Mouse (Mus musculus): ENCODE results near the gene Asb8.

The Asb8 gene

GRCm38 (mm10) chr15:98155272-98155671 lies 10.2 kb downstream of the Asb8 start:
- DNase-seq (ENCODE audit: low spot score) = no peak

- no peak for DNase-seq (ENCODE audit: low spot score)
Measured at GRCm38 (mm10) chr15:98154631-98155030, 10.8 kb downstream of the Asb8 start.

- DNase-seq (ENCODE audit: low spot score) = no peak
Measured at GRCm38 (mm10) chr15:98154146-98154545, 11.3 kb downstream of the Asb8 start.

- DNase-seq (ENCODE audit: low spot score) = peak; percentile 83
Measured at GRCm38 (mm10) chr15:98153625-98154024, 11.8 kb downstream of the Asb8 start.

- DNase-seq (ENCODE audit: low spot score) = no peak
Measured at GRCm38 (mm10) chr15:98152916-98153315, 12.5 kb downstream of the Asb8 start.

- no peak for DNase-seq (ENCODE audit: low spot score)
Measured at GRCm38 (mm10) chr15:98149166-98149602, 16.2 kb downstream of the Asb8 start.

- DNase-seq (ENCODE audit: low spot score) = no peak
Measured at GRCm38 (mm10) chr15:98148356-98148755, 17.1 kb downstream of the Asb8 start.

GRCm38 (mm10) chr15:98145559-98146181 lies 19.8 kb downstream of the Asb8 start:
- peak; percentile 98 for DNase-seq (ENCODE audit: low spot score)

GRCm38 (mm10) chr15:98144861-98145507 lies 20.4 kb downstream of the Asb8 start:
- DNase-seq (ENCODE audit: low spot score) = peak; percentile 61

- DNase-seq (ENCODE audit: low spot score) = no peak
Measured at GRCm38 (mm10) chr15:98142515-98142914, 22.9 kb downstream of the Asb8 start.

- no peak for DNase-seq (ENCODE audit: low spot score)
Measured at GRCm38 (mm10) chr15:98140809-98141208, 24.6 kb downstream of the Asb8 start.

- DNase-seq (ENCODE audit: low spot score) = no peak
Measured at GRCm38 (mm10) chr15:98139763-98140162, 25.7 kb downstream of the Asb8 start.

GRCm38 (mm10) chr15:98136871-98137270 lies 28.6 kb downstream of the Asb8 start:
- DNase-seq (ENCODE audit: low spot score) = no peak

GRCm38 (mm10) chr15:98135671-98136070 lies 29.8 kb downstream of the Asb8 start:
- no peak for DNase-seq (ENCODE audit: low spot score)

GRCm38 (mm10) chr15:98134666-98135065 lies 30.8 kb downstream of the Asb8 start:
- no peak for DNase-seq (ENCODE audit: low spot score)

- no peak for DNase-seq (ENCODE audit: low spot score)
Measured at GRCm38 (mm10) chr15:98134034-98134433, 31.4 kb downstream of the Asb8 start.

GRCm38 (mm10) chr15:98133471-98133870 lies 32.0 kb downstream of the Asb8 start:
- no peak for DNase-seq (ENCODE audit: low spot score)

- DNase-seq (ENCODE audit: low spot score) = no peak
Measured at GRCm38 (mm10) chr15:98131942-98132655, 33.3 kb downstream of the Asb8 start.

GRCm38 (mm10) chr15:98131451-98131850 lies 34.0 kb downstream of the Asb8 start:
- no peak for DNase-seq (ENCODE audit: low spot score)

GRCm38 (mm10) chr15:98131001-98131400 lies 34.4 kb downstream of the Asb8 start:
- no peak for DNase-seq (ENCODE audit: low spot score)

GRCm38 (mm10) chr15:98120831-98121230 lies 44.6 kb downstream of the Asb8 start:
- no peak for DNase-seq (ENCODE audit: low spot score)

GRCm38 (mm10) chr15:98119363-98119762 lies 46.1 kb downstream of the Asb8 start:
- DNase-seq (ENCODE audit: low spot score) = no peak

- DNase-seq (ENCODE audit: low spot score) = no peak
Measured at GRCm38 (mm10) chr15:98116287-98116686, 49.1 kb downstream of the Asb8 start.

All from embryo, embryonic 10 days (tissue).